Mouse (Mus musculus): Measurements from ENCODE around the gene Kcnip2. TPM values are rescaled to one million over a fixed set of nuclear protein-coding genes. Genes with fewer than 3 reads are reported as not detected.

Gene Kcnip2
- total and polyA plus RNA-seq, 3 experiments: not detected

DNA sequence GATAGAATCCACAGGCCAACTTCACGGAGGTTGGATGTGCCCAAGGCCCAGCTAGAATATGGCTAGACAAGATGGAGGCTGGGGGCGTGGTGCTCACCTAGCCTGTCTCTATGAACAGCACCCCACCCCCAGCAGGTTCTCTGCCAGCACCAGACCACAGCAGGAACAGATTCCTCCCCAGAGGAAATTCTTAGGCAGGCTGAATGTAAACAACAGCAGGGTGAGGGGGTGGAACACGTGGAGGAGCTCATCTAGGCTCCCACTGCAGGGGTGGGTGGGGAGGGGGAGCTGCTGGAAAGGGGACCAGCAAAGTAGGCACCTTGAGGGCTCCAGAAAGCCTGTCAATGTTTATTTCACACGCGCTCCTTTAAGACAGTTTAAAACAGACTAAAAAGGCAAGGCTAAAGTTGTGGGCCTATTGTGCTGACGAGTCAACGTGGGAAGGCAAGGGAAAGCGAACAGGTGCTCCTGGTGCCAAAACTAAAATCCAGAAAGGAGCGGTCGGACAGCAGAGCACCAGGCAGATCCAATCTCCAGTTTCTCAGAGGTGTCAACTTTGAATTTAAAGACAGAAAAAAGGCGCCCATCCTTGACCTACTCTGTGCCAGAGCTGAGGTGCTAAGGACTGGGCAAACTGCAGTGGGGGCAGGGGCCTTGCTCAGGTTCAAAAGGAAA, 2.1 kb upstream of the Kcnip2 start:
- peaks cover 0 to 4% of the 10 kb centered on the region in 2 experiments for H3K36me3 ChIP-seq (replicated peaks in 1 of 2; ENCODE audit: control insufficient read depth in 1 of 2, insufficient read depth in 1 of 2, low read length in 1 of 2)
- dilution Hi-C loops (cut with MboI; ENCODE audit: extremely low pct_ligation_motif_present, extremely low pct_unique_long_range_greater_than_20kb, low sequenced_read_pairs): no loop called here

DNA sequence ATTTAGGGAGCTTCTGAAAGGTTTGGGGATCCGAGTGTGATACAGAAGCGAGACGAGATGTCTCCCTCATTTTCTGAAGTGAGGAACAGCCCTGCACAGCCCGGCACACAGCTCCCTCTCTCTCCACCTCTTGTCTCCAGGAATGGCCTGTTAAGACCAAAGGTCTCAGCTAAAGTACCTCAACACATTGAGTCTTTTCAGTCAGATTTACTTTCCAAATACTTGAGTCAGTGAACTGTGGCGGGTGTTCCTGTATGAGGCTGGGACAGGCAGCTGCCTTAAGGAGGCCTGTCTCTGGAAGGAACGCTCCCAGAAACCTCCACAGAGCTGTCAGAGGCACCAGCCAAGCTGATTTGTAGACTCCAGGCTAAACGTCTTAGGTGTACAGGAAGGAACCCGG, 866 bp upstream of the Kcnip2 start:
- Histone ChIP-seq H3K4me2 (ENCODE audit: insufficient read depth, low read depth, poor library complexity, severe bottlenecking) (no peak overlapping the region), H3K4me3 (replicated peaks in 1 of 3; ENCODE audit: low read depth in 2 of 3, low read length in 2 of 3, poor library complexity in 1 of 3) (no peak overlapping the region)
- in situ Hi-C loops (cut with MboI; ENCODE audit: low pct_ligation_motif_present, low pct_unique_long_range_greater_than_20kb, low sequenced_read_pairs): loop anchor here (5.0 kb wide), 1 partner anchor 191 kb away; no protein-coding TSS in a partner anchor

More for the DNA sequence above, 2.1 kb upstream of the Kcnip2 start:
- Histone ChIP-seq H3K27ac (ENCODE audit: insufficient read depth, low read depth) (no peak overlapping the region), H3K27me3 (replicated peaks) (no peaks in the 10 kb centered on the region), H3K4me1 (ENCODE audit: control insufficient read depth in 1 of 2, insufficient read depth in 2 of 2) (peaks cover 6 to 15% of the 10 kb centered on the region in 2 experiments; a peak in 3 of 4 replicates), H3K9ac (ENCODE audit: insufficient read depth, low read depth) (no peak overlapping the region), H3K9me3 (replicated peaks; ENCODE audit: low read length) (no peaks in the 10 kb centered on the region), H3K79me2 (replicated peaks; ENCODE audit: control insufficient read depth, extremely low read depth, insufficient read depth, poor library complexity, severe bottlenecking) (no peaks in the 10 kb centered on the region), H3K4me3 (replicated peaks in 1 of 3; ENCODE audit: low read depth in 2 of 3, low read length in 2 of 3, poor library complexity in 1 of 3) (no peak overlapping the region), H3K4me2 (ENCODE audit: insufficient read depth, low read depth, poor library complexity, severe bottlenecking) (no peak overlapping the region)
- in situ Hi-C loops (cut with MboI; ENCODE audit: low pct_ligation_motif_present, low pct_unique_long_range_greater_than_20kb, low sequenced_read_pairs): loop anchor here (5.0 kb wide), 1 partner anchor 189 kb away; no protein-coding TSS in a partner anchor
- DNase-seq (ENCODE audit: extremely low read depth): no peak
- TF ChIP-seq ZKSCAN1 (IDR thresholded peaks at IDR 0.05; ENCODE audit: borderline replicate concordance, low read depth, low read length): no peak
- no peak for TF ChIP-seq TBP (conservative IDR thresholded peaks at IDR 0.05; ENCODE audit: low read depth, low read length)
- TF ChIP-seq ZC3H11A (IDR thresholded peaks at IDR 0.05; ENCODE audit: low read depth, low read length): no peak
- TF ChIP-seq MAZ (IDR thresholded peaks at IDR 0.05; ENCODE audit: low read depth, low read length): no peak
- no peak for TF ChIP-seq SMC3 (IDR thresholded peaks at IDR 0.05; ENCODE audit: low read depth, low read length)
- TF ChIP-seq ELF1 (IDR thresholded peaks at IDR 0.05; ENCODE audit: low read depth, low read length): no peak
- TF ChIP-seq USF1 (IDR thresholded peaks at IDR 0.05; ENCODE audit: low read depth, low read length): no peak
- TF ChIP-seq PAX5 (IDR thresholded peaks at IDR 0.05; ENCODE audit: low read length): no peak
- TF ChIP-seq CHD2 (IDR thresholded peaks at IDR 0.05; ENCODE audit: low read length): no peak
- no peak for TF ChIP-seq RCOR1 (conservative IDR thresholded peaks at IDR 0.05; ENCODE audit: low read depth, low read length)
- TF ChIP-seq E2F4 (IDR thresholded peaks at IDR 0.05; ENCODE audit: insufficient replicate concordance, low read depth, low read length): no peak
- TF ChIP-seq ETS1 (conservative IDR thresholded peaks at IDR 0.05; ENCODE audit: low read depth, low read length): no peak
- TF ChIP-seq RAD21 (IDR thresholded peaks at IDR 0.05; ENCODE audit: low read depth, low read length): no peak
- TF ChIP-seq NRF1 (IDR thresholded peaks at IDR 0.05; ENCODE audit: low read depth, low read length): no peak
- TF ChIP-seq SIN3A (IDR thresholded peaks at IDR 0.05; ENCODE audit: low read length): no peak
- no peak for TF ChIP-seq USF2 (conservative IDR thresholded peaks at IDR 0.05; ENCODE audit: low read depth, low read length)
- no peak for TF ChIP-seq ZMIZ1 (IDR thresholded peaks at IDR 0.05; ENCODE audit: low read depth, low read length)
- no peak for TF ChIP-seq CHD1 (IDR thresholded peaks at IDR 0.05; ENCODE audit: low read depth, low read length)
- no peak for TF ChIP-seq JUND (conservative IDR thresholded peaks at IDR 0.05; ENCODE audit: low read depth, low read length)

More for the DNA sequence above, 866 bp upstream of the Kcnip2 start:
- no peaks in the 10 kb centered on the region for H3K79me2 ChIP-seq (replicated peaks; ENCODE audit: control insufficient read depth, extremely low read depth, insufficient read depth, poor library complexity, severe bottlenecking)
- H3K36me3 ChIP-seq (replicated peaks in 1 of 2; ENCODE audit: control insufficient read depth in 1 of 2, insufficient read depth in 1 of 2, low read length in 1 of 2): peaks cover 0 to 4% of the 10 kb centered on the region in 2 experiments
- TF ChIP-seq ZKSCAN1 (IDR thresholded peaks at IDR 0.05; ENCODE audit: borderline replicate concordance, low read depth, low read length) (no peak), USF2 (conservative IDR thresholded peaks at IDR 0.05; ENCODE audit: low read depth, low read length) (no peak), SIN3A (IDR thresholded peaks at IDR 0.05; ENCODE audit: low read length) (no peak), ZNF384 (IDR thresholded peaks at IDR 0.05; ENCODE audit: low read depth, low read length) (no peak), RAD21 (IDR thresholded peaks at IDR 0.05; ENCODE audit: low read depth, low read length) (no peak), BHLHE40 (IDR thresholded peaks at IDR 0.05; ENCODE audit: low read depth, low read length) (no peak), USF1 (IDR thresholded peaks at IDR 0.05; ENCODE audit: low read depth, low read length) (no peak)
- no peaks in the 10 kb centered on the region for H3K9me3 ChIP-seq (replicated peaks; ENCODE audit: low read length)
- H3K27ac ChIP-seq (ENCODE audit: insufficient read depth, low read depth): no peak overlapping the region
- H3K4me1 ChIP-seq (ENCODE audit: control insufficient read depth in 1 of 2, insufficient read depth in 2 of 2): peaks cover 6 to 27% of the 10 kb centered on the region in 2 experiments; a peak in 3 of 4 replicates
- no peaks in the 10 kb centered on the region for H3K27me3 ChIP-seq (replicated peaks)
- DNase-seq (ENCODE audit: extremely low read depth): no peak
- H3K9ac ChIP-seq (ENCODE audit: insufficient read depth, low read depth): no peak overlapping the region
- dilution Hi-C loops (cut with MboI; ENCODE audit: extremely low pct_ligation_motif_present, extremely low pct_unique_long_range_greater_than_20kb, low sequenced_read_pairs): no loop called here
